Mouse (Mus musculus) cerebellum, adult 8-10 months (tissue): ENCODE measurements around the gene Cdc42se1.

ENCODE experiments used
- DNase-seq: peaks from one replicate; pipeline ENCODE4 v3.0.0; 2022

Cdc42se1 gene

DNA sequence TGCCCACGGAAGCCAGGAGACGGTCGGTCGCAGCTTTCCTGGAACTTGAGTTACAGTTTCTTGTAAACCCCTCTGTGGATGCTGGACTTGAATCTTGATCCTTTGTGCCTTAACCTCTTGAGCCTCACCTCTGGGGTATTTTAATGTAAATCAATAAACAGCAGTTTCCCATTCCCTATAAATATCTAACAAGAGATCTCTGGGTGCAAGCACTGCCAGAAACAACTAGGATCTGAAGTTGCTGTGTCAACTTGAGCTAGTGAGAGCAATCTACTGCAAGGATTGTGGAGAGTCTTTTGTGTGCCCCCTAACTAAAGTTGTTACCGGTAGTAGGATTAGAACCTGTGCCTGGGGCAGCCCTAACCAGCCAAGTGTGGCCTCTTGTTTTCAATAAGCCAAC lies 56.9 kb downstream of the Cdc42se1 start:
- DNase-seq = no peak
